ENCODE assay signal across 9 mouse cellular contexts in the genomic region with DNA sequence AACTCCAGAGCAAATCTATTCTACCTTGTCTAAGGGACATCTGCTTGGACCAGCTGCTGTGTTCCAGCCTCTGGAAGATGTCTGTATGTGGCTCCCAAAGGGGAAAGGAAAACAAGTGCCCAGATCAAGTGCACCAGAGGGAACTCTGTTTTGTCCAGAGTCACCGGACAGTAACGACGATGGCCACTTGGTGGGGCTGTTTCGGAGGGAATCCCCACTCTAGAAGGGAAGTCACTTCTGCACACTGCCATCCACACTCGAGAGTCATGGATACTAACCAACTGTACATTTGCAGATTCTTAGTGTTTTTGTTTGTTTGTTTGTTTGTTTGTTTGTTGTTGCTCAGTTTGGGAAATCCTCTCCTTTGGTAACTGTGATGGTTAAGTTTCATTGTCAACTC. TPM values are rescaled to one million over a fixed set of nuclear protein-coding genes. Genes with fewer than 3 reads are reported as not detected.
DNase-seq lines count a peak whose midpoint lies in the region; ATAC-seq and TF ChIP-seq lines count a peak whose summit lies in the region.
"Had no signal": no experiment of that assay in that cellular context is flagged by ENCODE, and none has a peak within 500 bp of the region (broad histone marks: within the 10 kb centered on the region; RNA-seq: fewer than 3 reads in every experiment).

No protein-coding gene starts in this region.

- no peak overlapping the region for H3K9ac ChIP-seq in hindbrain, embryonic 11.5 days (ENCODE audit: low read depth, low read length)
- no peak overlapping the region for H3K9ac ChIP-seq in hindbrain, embryonic 16.5 days (ENCODE audit: low read depth, low read length)
- H3K9ac ChIP-seq in liver, embryonic 14.5 days (replicated peaks): no peak overlapping the region
- H3K9ac ChIP-seq: heart, embryonic 15.5 days had no signal

- 44% methylated on average over 5 of the region's 5 CpGs for WGBS in hindbrain, embryonic 11.5 days
- 52% methylated on average over 5 of the region's 5 CpGs for WGBS in hindbrain, embryonic 16.5 days
- 23% methylated on average over 5 of the region's 5 CpGs for WGBS in liver, embryonic 14.5 days (ENCODE audit: insufficient replicate concordance)

- TF ChIP-seq POLR2A in testis, adult 2 months (IDR thresholded peaks at IDR 0.05; ENCODE audit: control insufficient read depth, low read depth, low read length): no peak

- no peaks in the 10 kb centered on the region for H3K9me3 ChIP-seq in hindbrain, embryonic 11.5 days (ENCODE audit: control insufficient read depth, low read length)
- H3K9me3 ChIP-seq in hindbrain, embryonic 16.5 days (ENCODE audit: control insufficient read depth, low read length): no peaks in the 10 kb centered on the region; the same call in 1 of the 2 replicates
- H3K9me3 ChIP-seq in liver, embryonic 14.5 days (ENCODE audit: control insufficient read depth, low read length): no peaks in the 10 kb centered on the region
- H3K9me3 ChIP-seq: heart, embryonic 15.5 days had no signal

- H3K4me2 ChIP-seq in hindbrain, embryonic 11.5 days (replicated peaks; ENCODE audit: low read depth, low read length): no peak overlapping the region
- H3K4me2 ChIP-seq in hindbrain, embryonic 16.5 days (ENCODE audit: low read length): no peak overlapping the region
- no peak overlapping the region for H3K4me2 ChIP-seq in liver, embryonic 14.5 days (ENCODE audit: low read depth)
- H3K4me2 ChIP-seq: heart, embryonic 15.5 days had no signal

- no peaks in the 10 kb centered on the region for H3K36me3 ChIP-seq in hindbrain, embryonic 11.5 days (ENCODE audit: control insufficient read depth, insufficient read depth, low read length)
- H3K36me3 ChIP-seq in hindbrain, embryonic 16.5 days (ENCODE audit: control insufficient read depth, insufficient read depth, low read length): no peaks in the 10 kb centered on the region
- no peaks in the 10 kb centered on the region for H3K36me3 ChIP-seq in testis, adult 2 months (ENCODE audit: control insufficient read depth, insufficient read depth, low read length)
- no peaks in the 10 kb centered on the region for H3K36me3 ChIP-seq in liver, embryonic 14.5 days (replicated peaks; ENCODE audit: control insufficient read depth, insufficient read depth, low read depth)
- H3K36me3 ChIP-seq: heart, embryonic 15.5 days had no signal

- no peak for ATAC-seq in hindbrain, embryonic 11.5 days (ENCODE audit: low FRiP score)
- no peak for ATAC-seq in hindbrain, embryonic 16.5 days
- ATAC-seq in liver, embryonic 14.5 days (ENCODE audit: insufficient read depth): no peak
- ATAC-seq in activated CD4-positive, CD25-positive, alpha-beta regulatory T cell, adult 4 months: no peak

- no peak overlapping the region for H3K27ac ChIP-seq in hindbrain, embryonic 11.5 days (ENCODE audit: low read depth, low read length)
- H3K27ac ChIP-seq in hindbrain, embryonic 16.5 days (ENCODE audit: low read depth, low read length): no peak overlapping the region
- no peak overlapping the region for H3K27ac ChIP-seq in testis, adult 2 months (ENCODE audit: control insufficient read depth, insufficient read depth, low read depth, low read length)
- no peak overlapping the region for H3K27ac ChIP-seq in liver, embryonic 14.5 days
- H3K27ac ChIP-seq: heart, embryonic 15.5 days had no signal

- no peak for TF ChIP-seq EP300 in liver, embryonic 14.5 days (IDR thresholded peaks at IDR 0.05; ENCODE audit: low read depth)

- peak; percentile 57; the same call in 1 of the 2 replicates for TF ChIP-seq CTCF in testis, adult 2 months (IDR thresholded peaks at IDR 0.05; ENCODE audit: control insufficient read depth, insufficient read depth, insufficient replicate concordance, low read depth, low read length)
- TF ChIP-seq CTCF in liver, embryonic 14.5 days (IDR thresholded peaks at IDR 0.05; ENCODE audit: low read depth): peak; percentile 67

- DNase-seq in hindbrain, embryonic 11.5 days (ENCODE audit: low spot score): peak; percentile 31
- no peak for DNase-seq in testis, postnatal 14 days (ENCODE audit: low spot score)
- DNase-seq in cerebellum, adult 8-10 months: peak; percentile 5
- DNase-seq in liver, embryonic 14.5 days (ENCODE audit: low read depth in 3 of 3, low spot score in 3 of 3): no peak
- no peak for DNase-seq in thymus, postnatal 25 days

- H3K4me3 ChIP-seq in hindbrain, embryonic 11.5 days (ENCODE audit: low read depth, low read length): no peak overlapping the region
- no peak overlapping the region for H3K4me3 ChIP-seq in hindbrain, embryonic 16.5 days (ENCODE audit: low read length)
- no peak overlapping the region for H3K4me3 ChIP-seq in testis, adult 2 months (ENCODE audit: control insufficient read depth, low read depth, low read length)
- H3K4me3 ChIP-seq in liver, embryonic 14.5 days (ENCODE audit: insufficient read depth in 1 of 2, low read depth in 2 of 2, low read length in 2 of 2): no peak overlapping the region
- H3K4me3 ChIP-seq: heart, embryonic 15.5 days had no signal

- H3K27me3 ChIP-seq in hindbrain, embryonic 11.5 days (ENCODE audit: control insufficient read depth, insufficient read depth, low read length): no peaks in the 10 kb centered on the region
- no peaks in the 10 kb centered on the region for H3K27me3 ChIP-seq in hindbrain, embryonic 16.5 days (replicated peaks; ENCODE audit: control insufficient read depth, insufficient read depth, low read length)
- H3K27me3 ChIP-seq in testis, adult 2 months (ENCODE audit: control insufficient read depth, insufficient read depth, low read length): no peaks in the 10 kb centered on the region
- H3K27me3 ChIP-seq in liver, embryonic 14.5 days (ENCODE audit: control insufficient read depth, insufficient read depth, low read length): no peaks in the 10 kb centered on the region
- H3K27me3 ChIP-seq: heart, embryonic 15.5 days had no signal

- H3K4me1 ChIP-seq in hindbrain, embryonic 11.5 days (replicated peaks; ENCODE audit: control insufficient read depth, insufficient read depth, low read length): no peaks in the 10 kb centered on the region
- peaks cover 3% of the 10 kb centered on the region for H3K4me1 ChIP-seq in hindbrain, embryonic 16.5 days (ENCODE audit: control insufficient read depth, insufficient read depth, low read depth, low read length)
- no peaks in the 10 kb centered on the region for H3K4me1 ChIP-seq in testis, adult 2 months (ENCODE audit: control insufficient read depth, insufficient read depth, low read length)
- peaks cover 0 to 5% of the 10 kb centered on the region in 2 experiments; a peak in 1 of 4 replicates for H3K4me1 ChIP-seq in liver, embryonic 14.5 days (replicated peaks; ENCODE audit: control insufficient read depth in 2 of 2, insufficient read depth in 2 of 2, low read length in 1 of 2)
- H3K4me1 ChIP-seq: heart, embryonic 15.5 days had no signal

RNA-seq across cellular contexts. Expression of a gene that starts 4.5 kb away (rescaled TPM):
- polyA plus RNA-seq in hindbrain, embryonic 11.5 days (2014; fragmentation: Nextera tagmentation; extraction: Ambion mirVana): not detected in 2 replicates
- polyA plus RNA-seq in hindbrain, embryonic 16.5 days (2015; fragmentation: Nextera tagmentation; extraction: Ambion mirVana): 0.35 and 0.73 TPM in 2 replicates
- 0.57 and 0.60 TPM in 2 replicates for polyA plus RNA-seq in testis, adult 2 months (2012; rRNA removed)
- polyA plus RNA-seq in liver, embryonic 14.5 days (2012; rRNA removed): 27.9 and 32.7 TPM in 2 replicates
- 58.0 and 65.1 TPM in 2 replicates for polyA plus RNA-seq in liver, embryonic 14.5 days (2014; fragmentation: Nextera tagmentation; extraction: Ambion mirVana)
- polyA plus RNA-seq in activated CD4-positive, CD25-positive, alpha-beta regulatory T cell, adult 4 months (2017; shearing (Covaris generic)): not detected
- polyA plus RNA-seq: heart, embryonic 15.5 days had no signal

RNA-seq across cellular contexts. Expression of a gene that starts 23.8 kb away (rescaled TPM):
- polyA plus RNA-seq in hindbrain, embryonic 11.5 days (2014; fragmentation: Nextera tagmentation; extraction: Ambion mirVana): 0.74 and 1.1 TPM in 2 replicates
- 2.3 and 2.9 TPM in 2 replicates for polyA plus RNA-seq in hindbrain, embryonic 16.5 days (2015; fragmentation: Nextera tagmentation; extraction: Ambion mirVana)
- polyA plus RNA-seq in testis, adult 2 months (2012; rRNA removed): 3.6 TPM in 2 replicates
- polyA plus RNA-seq in liver, embryonic 14.5 days (2012; rRNA removed): 1.7 TPM in 2 replicates
- 0.99 and 1.7 TPM in 2 replicates for polyA plus RNA-seq in liver, embryonic 14.5 days (2014; fragmentation: Nextera tagmentation; extraction: Ambion mirVana)
- 1 to 10 TPM in 1 of 2 experiments, under 1 TPM in 1; 0.93 to 1.1 TPM for polyA plus RNA-seq in activated CD4-positive, CD25-positive, alpha-beta regulatory T cell, adult 4 months (2017; shearing (Covaris generic))

Comparison
In these comparisons a context has a peak if more than half of its experiments do, and no peak if none do; other contexts are left out.
1. DNase-seq: peak in hindbrain, embryonic 11.5 days (single experiment) and cerebellum, adult 8-10 months (single experiment); none in testis, postnatal 14 days (single experiment), liver, embryonic 14.5 days (0 of 3) and thymus, postnatal 25 days (single experiment).
2. RNA of a gene that starts 4.5 kb away (polyA plus RNA-seq): 27.9 to 65.1 TPM in liver, embryonic 14.5 days; 0.35 to 0.73 TPM in hindbrain, embryonic 16.5 days, 0.57 to 0.60 TPM in testis, adult 2 months, not detected in activated CD4-positive, CD25-positive, alpha-beta regulatory T cell, adult 4 months and not detected in hindbrain, embryonic 11.5 days; every median in the first group is over 10 times any median in the second.